Mouse (Mus musculus): Measurements from ENCODE around the gene Arhgef3.

GRCm38 (mm10) chr14:27328952-27329351 lies 214.3 kb downstream of the Arhgef3 start:
- TF ChIP-seq EP300 (IDR thresholded peaks at IDR 0.05; ENCODE audit: insufficient read depth, low read depth, low read length) (no peak), CTCF (IDR thresholded peaks at IDR 0.05) (no peak)

Data from heart, adult 2 months (tissue).